Mouse (Mus musculus) ES-E14 (cell line): ENCODE data around the gene Olfr111.
"Not testable (repeated sequence)": the region's sequence is repeated elsewhere in the genome, so short reads cannot be mapped to it uniquely, and the experiment has no call there.

ENCODE experiments used
- MAFK ChIP-seq: IDR thresholded peaks from 2 replicates; pipeline ENCODE4 v1.6.1; 2014; ENCODE audit warnings: mild to moderate bottlenecking, low read depth, low read length, inconsistent platforms; ENCODE audit not compliant: insufficient read depth
- ZNF384 ChIP-seq: IDR thresholded peaks from 2 replicates; pipeline ENCODE4 v1.6.1; 2012; ENCODE audit warnings: low read depth, low read length, inconsistent platforms

GRCm38 (mm10) chr17:37525427-37525826 lies 17.6 kb downstream of the Olfr111 start:
- TF ChIP-seq ZNF384, MAFK: not testable (repeated sequence)
